Mouse (Mus musculus) B cell, adult 2 months (primary cell): ENCODE measurements at regions not wholly inside any gene's neighbourhood (a gene's known extent, or its start where the extent isn't known, plus 50 kb on each side); places are given as distances from the start of the nearest gene placed in this dataset.
A peak's percentile ranks its signal among the peaks of the same experiment; 100 is the strongest.

ENCODE experiments used
- DNase-seq, 2 experiments: peaks; one replicate each; pipeline ENCODE4 v3.0.0; 2022

GRCm38 (mm10) chr9:31578506-31579173 lies 114.4 kb upstream of the Tmem45b start:
- no peak for DNase-seq

GRCm38 (mm10) chr9:31577066-31577465 lies 112.8 kb upstream of the Tmem45b start:
- no peak for DNase-seq

GRCm38 (mm10) chr9:31567029-31567428 lies 102.8 kb upstream of the Tmem45b start:
- DNase-seq: no peak

- DNase-seq: no peak
Observed at GRCm38 (mm10) chr9:31566257-31567007, 102.2 kb upstream of the Tmem45b start.

- DNase-seq: no peak
Observed at GRCm38 (mm10) chr9:31564996-31565773, 100.9 kb upstream of the Tmem45b start.

- no peak for DNase-seq
Observed at GRCm38 (mm10) chr9:31563541-31563940, 99.3 kb upstream of the Tmem45b start.

GRCm38 (mm10) chr9:31560226-31560556 lies 95.9 kb upstream of the Tmem45b start:
- no peak for DNase-seq

- DNase-seq: peak; percentile 56 to 63
Observed at GRCm38 (mm10) chr9:31559506-31560225, 95.4 kb upstream of the Tmem45b start.

- no peak for DNase-seq
Observed at GRCm38 (mm10) chr9:31543691-31544052, 79.4 kb upstream of the Tmem45b start.

- peak; percentile 73 to 75 for DNase-seq
Observed at GRCm38 (mm10) chr9:31542909-31543690, 78.8 kb upstream of the Tmem45b start.

- DNase-seq: no peak
Observed at GRCm38 (mm10) chr9:31541615-31542191, 77.4 kb upstream of the Tmem45b start.

- no peak for DNase-seq
Observed at GRCm38 (mm10) chr9:31538458-31539210, 74.4 kb upstream of the Tmem45b start.

- DNase-seq: no peak
Observed at GRCm38 (mm10) chr9:31529021-31529420, 64.8 kb upstream of the Tmem45b start.

- DNase-seq: no peak
Observed at GRCm38 (mm10) chr9:31527216-31527615, 63.0 kb upstream of the Tmem45b start.
